Mouse (Mus musculus) stomach, postnatal 0 days (tissue): Measurements from ENCODE around the gene Yipf1. TPM values are rescaled to one million over a fixed set of nuclear protein-coding genes. Genes with fewer than 3 reads are reported as not detected.
A peak's percentile ranks its signal among the peaks of the same experiment; 100 is the strongest.

Experiments used
- ATAC-seq: fragments of 200-750 bp; cut with Nextera tagmentation; 2 replicates; pipeline ENCODE4 v1.8.0; 2017; ENCODE audit not compliant: low FRiP score, low TSS enrichment
- DNase-seq: peaks from one replicate; pipeline ENCODE4 v3.0.0-alpha.2; 2016; ENCODE audit warnings: low spot score
- H3K27ac ChIP-seq: fragments of 300-500 bp; sonication (generic); replicated peaks from 2 replicates; pipeline ENCODE4 v1.5.1; 2014; ENCODE audit warnings: mild to moderate bottlenecking, control low read depth
- H3K27me3 ChIP-seq: fragments of 300-500 bp; sonication (generic); 2 replicates; pipeline ENCODE4 v1.6.1; 2014; ENCODE audit warnings: low read length; ENCODE audit not compliant: control insufficient read depth, insufficient read depth
- H3K36me3 ChIP-seq: fragments of 300-500 bp; sonication (generic); 2 replicates; pipeline ENCODE4 v1.6.1; 2014; ENCODE audit warnings: low read length, mixed read lengths; ENCODE audit not compliant: control insufficient read depth, insufficient read depth
- H3K4me1 ChIP-seq: fragments of 300-500 bp; sonication (generic); replicated peaks from 2 replicates; pipeline ENCODE4 v1.6.1; 2014; ENCODE audit warnings: antibody characterized with exemption; ENCODE audit not compliant: control insufficient read depth, insufficient read depth
- H3K4me2 ChIP-seq: fragments of 300-500 bp; sonication (generic); replicated peaks from 2 replicates; pipeline ENCODE4 v1.6.1; 2014; ENCODE audit warnings: low read depth, mild to moderate bottlenecking, control low read depth, moderate library complexity
- H3K4me3 ChIP-seq: fragments of 300-500 bp; sonication (generic); 2 replicates; pipeline ENCODE4 v1.5.1; 2014; ENCODE audit warnings: low read depth, low read length, control low read depth
- H3K9ac ChIP-seq: fragments of 300-500 bp; sonication (generic); 2 replicates; pipeline ENCODE4 v1.6.1; 2014; ENCODE audit warnings: mild to moderate bottlenecking, low read length, control low read depth, mixed read lengths
- H3K9me3 ChIP-seq: fragments of 300-500 bp; sonication (generic); 2 replicates; pipeline ENCODE4 v1.6.1; 2016; ENCODE audit warnings: low read length; ENCODE audit not compliant: control insufficient read depth
- CTCF ChIP-seq: IDR thresholded peaks from 2 replicates; pipeline ENCODE4 v1.5.1; 2016; ENCODE audit warnings: antibody characterized with exemption, low read depth, mild to moderate bottlenecking, moderate library complexity
- EP300 ChIP-seq: optimal IDR thresholded peaks from 2 replicates; pipeline ENCODE3; 2016; ENCODE audit warnings: antibody characterized with exemption
- WGBS: fragments of 180-500 bp; shearing (Covaris S2); extraction: QIAGEN DNeasy Blood & Tissue Kit; methylation state at CpG from one replicate; pipeline ENCODE4 v1.1.7; 2014; 5-methylcytosine and 5-hydroxymethylcytosine counted together
- polyA plus RNA-seq: library from polyadenylated mRNA; unstranded; fragments of >200 nt; fragmentation: Nextera tagmentation; extraction: Ambion mirVana; gene quantifications from 2 replicates; pipeline ENCODE4 v1.2.1, GENCODE M21; 2015

Yipf1 gene
- polyA plus RNA-seq, 1 experiment from 2014 or later = 67.9 TPM

GRCm38 (mm10) chr4:107306966-107307365 is 7.2 kb upstream of the Yipf1 start, which contains the start of gene Dio1:
Gene Dio1 (minus strand): TSS chr4:107307169.
- H3K4me3 ChIP-seq = no peak within 1 kb of the TSS
- H3K4me1 ChIP-seq = no peaks in the 10 kb centered on the region
- H3K36me3 ChIP-seq = no peaks in the 10 kb centered on the region
- H3K9me3 ChIP-seq = no peaks in the 10 kb centered on the region
- peak; percentile 25; the same call in 1 of the 2 replicates for ATAC-seq
- no peak within 1 kb of the TSS for H3K27ac ChIP-seq
- no peak within 1 kb of the TSS for H3K4me2 ChIP-seq
- TF ChIP-seq EP300 = no peak
- TF ChIP-seq CTCF = no peak
- no peak within 1 kb of the TSS for H3K9ac ChIP-seq
- 21% methylated on average over 6 of the region's 6 CpGs for WGBS
- peak; percentile 31 for DNase-seq
- H3K27me3 ChIP-seq = no peaks in the 10 kb centered on the region

- Histone ChIP-seq H3K27ac (no peak overlapping the region), H3K9me3 (no peaks in the 10 kb centered on the region), H3K27me3 (no peaks in the 10 kb centered on the region), H3K9ac (peak overlapping the region; percentile 64), H3K4me1 (0 out of 2 replicates have a peak, but pooled peaks cover 3% of the 10 kb centered on the region), H3K36me3 (peaks cover 3% of the 10 kb centered on the region; the same call in 1 of the 2 replicates), H3K4me2 (peak overlapping the region; percentile 78), H3K4me3 (peak overlapping the region; percentile 65)
- TF ChIP-seq EP300 (no peak), CTCF (no peak)
- no peak for DNase-seq
- no peak for ATAC-seq
- 6% methylated on average over 7 of the region's 7 CpGs for WGBS
Observed at GRCm38 (mm10) chr4:107314479-107314805, 279 bp downstream of the Yipf1 start.

GRCm38 (mm10) chr4:107318646-107319045 is 4.5 kb downstream of the Yipf1 start:
- no peak for TF ChIP-seq EP300
- no peak for TF ChIP-seq CTCF
- Histone ChIP-seq H3K4me1 (0 out of 2 replicates have a peak, but pooled peaks cover 3% of the 10 kb centered on the region), H3K4me3 (no peak overlapping the region), H3K27ac (no peak overlapping the region), H3K36me3 (peaks cover 16% of the 10 kb centered on the region; the same call in 1 of the 2 replicates), H3K9me3 (no peaks in the 10 kb centered on the region), H3K4me2 (no peak overlapping the region), H3K27me3 (no peaks in the 10 kb centered on the region), H3K9ac (no peak overlapping the region)
- DNase-seq = no peak
- 75% methylated on average over 8 of the region's 8 CpGs for WGBS
- no peak for ATAC-seq

GRCm38 (mm10) chr4:107321041-107321440 is 6.9 kb downstream of the Yipf1 start:
- Histone ChIP-seq H3K27ac (no peak overlapping the region), H3K9ac (no peak overlapping the region), H3K4me1 (no peaks in the 10 kb centered on the region), H3K27me3 (no peaks in the 10 kb centered on the region), H3K36me3 (peaks cover 16% of the 10 kb centered on the region; the same call in 1 of the 2 replicates), H3K9me3 (no peaks in the 10 kb centered on the region), H3K4me2 (no peak overlapping the region), H3K4me3 (no peak overlapping the region)
- TF ChIP-seq EP300 (no peak), CTCF (no peak)
- ATAC-seq (no peak), DNase-seq (no peak)
- WGBS = 74% methylated on average over 2 of the region's 2 CpGs

GRCm38 (mm10) chr4:107323113-107323512 is 8.9 kb downstream of the Yipf1 start:
- Histone ChIP-seq H3K27me3 (no peaks in the 10 kb centered on the region), H3K4me1 (no peaks in the 10 kb centered on the region), H3K9me3 (no peaks in the 10 kb centered on the region), H3K4me2 (no peak overlapping the region), H3K4me3 (no peak overlapping the region), H3K27ac (no peak overlapping the region), H3K9ac (no peak overlapping the region), H3K36me3 (peaks cover 18% of the 10 kb centered on the region; the same call in 1 of the 2 replicates)
- ATAC-seq = no peak
- no peak for DNase-seq
- 95% methylated on average over 2 of the region's 2 CpGs for WGBS
- no peak for TF ChIP-seq CTCF
- TF ChIP-seq EP300 = no peak

- no peak overlapping the region for H3K27ac ChIP-seq
- H3K27me3 ChIP-seq = no peaks in the 10 kb centered on the region
- 0 out of 2 replicates have a peak, but pooled peaks cover 2% of the 10 kb centered on the region for H3K36me3 ChIP-seq
- no peak overlapping the region for H3K4me3 ChIP-seq
- no peak for ATAC-seq
- no peaks in the 10 kb centered on the region for H3K9me3 ChIP-seq
- WGBS = 92% methylated on average over 8 of the region's 8 CpGs
- TF ChIP-seq CTCF (no peak), EP300 (no peak)
- H3K4me2 ChIP-seq = no peak overlapping the region
- DNase-seq = no peak
- no peak overlapping the region for H3K9ac ChIP-seq
- no peaks in the 10 kb centered on the region for H3K4me1 ChIP-seq
Observed at GRCm38 (mm10) chr4:107328530-107328929, 14.4 kb downstream of the Yipf1 start.
